Mouse (Mus musculus): ENCODE measurements around the gene Ush2a. TPM values are rescaled to one million over a fixed set of nuclear protein-coding genes. Genes with fewer than 3 reads are reported as not detected.

Gene Ush2a
- polyA plus RNA-seq (2015; fragmentation: Nextera tagmentation; extraction: Ambion mirVana) = 0.03 and 0.13 TPM in 2 replicates

DNA sequence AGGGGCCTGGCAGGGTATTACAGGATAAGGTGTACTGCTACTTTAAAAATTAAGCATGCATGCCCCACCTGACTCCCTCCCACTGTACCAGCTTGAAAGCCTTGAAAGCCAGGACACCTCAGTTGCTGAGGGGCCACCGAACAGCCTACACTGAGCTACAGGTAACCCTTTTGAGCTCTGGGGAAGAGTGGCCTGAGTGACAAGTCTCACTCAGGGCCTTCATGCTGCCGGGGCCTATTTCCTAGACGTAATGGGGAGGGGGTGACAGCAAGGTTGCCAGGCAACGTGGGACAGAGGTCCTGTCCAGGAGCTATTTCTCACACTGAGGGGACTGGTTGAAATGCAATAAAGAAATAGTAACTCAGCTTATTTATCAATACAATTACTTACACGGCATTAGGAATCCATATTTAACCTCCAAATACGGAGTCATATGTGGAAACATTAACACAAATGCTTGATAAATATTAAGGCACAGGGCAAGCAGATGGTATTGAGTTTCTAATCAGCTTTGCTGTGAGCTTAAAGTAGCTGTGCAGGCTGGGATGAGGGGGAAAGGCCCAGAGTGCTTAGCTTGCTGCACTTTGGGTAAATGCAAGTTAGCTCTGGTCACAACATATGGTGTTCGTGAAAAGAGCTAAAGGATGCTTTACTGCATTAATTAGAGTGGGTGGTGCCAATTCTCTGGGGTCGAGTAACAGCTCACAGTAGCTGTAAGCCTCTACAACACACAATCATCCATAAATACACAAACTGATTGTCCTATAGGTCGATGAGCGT lies at the start of gene Ush2a:
Gene Ush2a, plus strand, starts transcription at position 121 of the 780 bp plus-strand sequence.
- WGBS = 59% methylated on average over 10 of the region's 10 CpGs
- Histone ChIP-seq H3K27ac (no peak within 1 kb of the TSS), H3K4me3 (no peak within 1 kb of the TSS)

DNA sequence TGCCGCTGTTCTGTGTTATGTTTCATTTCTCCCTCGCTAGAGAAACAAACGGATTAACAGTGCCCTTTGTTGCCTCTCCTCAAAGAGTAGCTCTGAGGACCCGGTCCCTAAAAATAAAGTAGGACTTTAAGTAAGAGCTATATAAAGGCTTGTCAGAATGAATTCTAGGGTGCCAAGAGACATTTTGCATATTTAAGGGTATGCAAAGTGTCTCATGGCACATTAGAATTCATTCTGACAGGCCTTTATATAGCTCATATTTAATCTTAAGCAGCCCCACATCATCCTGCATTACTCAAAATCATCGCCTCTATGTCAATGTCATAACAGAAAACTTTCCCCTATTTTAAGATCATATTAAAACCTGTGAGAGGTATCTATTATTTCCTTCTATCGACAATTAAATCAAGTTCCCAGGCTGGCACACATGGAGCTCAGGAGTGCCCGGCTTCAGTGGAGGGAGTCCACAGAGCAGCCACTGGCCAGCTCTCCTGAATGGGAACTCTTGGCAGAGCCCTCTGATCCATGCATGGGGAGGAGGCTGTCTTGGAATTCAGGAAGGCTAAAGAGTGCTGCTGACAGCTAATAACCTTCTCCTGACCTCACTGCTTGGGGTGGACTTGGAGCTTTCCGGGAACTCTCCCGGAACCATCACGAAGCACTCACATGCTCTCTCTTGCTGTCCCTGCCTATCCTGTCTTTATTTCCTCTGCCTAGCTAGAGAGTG lies 46.8 kb upstream of the Ush2a start:
- Histone ChIP-seq H3K4me3 (no peak overlapping the region), H3K36me3 (no peaks in the 10 kb centered on the region), H3K27me3 (no peaks in the 10 kb centered on the region), H3K9me3 (no peaks in the 10 kb centered on the region), H3K27ac (no peak overlapping the region), H3K4me2 (no peak overlapping the region), H3K4me1 (no peaks in the 10 kb centered on the region), H3K9ac (no peak overlapping the region)
- ATAC-seq (ENCODE audit: insufficient number of reproducible peaks, insufficient read depth, low FRiP score, low TSS enrichment, low read depth) = no peak
- 57% methylated on average over 10 of the region's 10 CpGs for WGBS

More for the DNA sequence above, at the start of gene Ush2a:
- no peaks in the 10 kb centered on the region for H3K27me3 ChIP-seq
- H3K36me3 ChIP-seq = no peaks in the 10 kb centered on the region
- ATAC-seq (ENCODE audit: insufficient number of reproducible peaks, insufficient read depth, low FRiP score, low TSS enrichment, low read depth) = no peak
- H3K4me2 ChIP-seq = no peak within 1 kb of the TSS
- H3K9me3 ChIP-seq = no peaks in the 10 kb centered on the region
- peaks cover 6% of the 10 kb centered on the region; the same call in 1 of the 2 replicates for H3K4me1 ChIP-seq
- H3K9ac ChIP-seq = no peak within 1 kb of the TSS

DNA sequence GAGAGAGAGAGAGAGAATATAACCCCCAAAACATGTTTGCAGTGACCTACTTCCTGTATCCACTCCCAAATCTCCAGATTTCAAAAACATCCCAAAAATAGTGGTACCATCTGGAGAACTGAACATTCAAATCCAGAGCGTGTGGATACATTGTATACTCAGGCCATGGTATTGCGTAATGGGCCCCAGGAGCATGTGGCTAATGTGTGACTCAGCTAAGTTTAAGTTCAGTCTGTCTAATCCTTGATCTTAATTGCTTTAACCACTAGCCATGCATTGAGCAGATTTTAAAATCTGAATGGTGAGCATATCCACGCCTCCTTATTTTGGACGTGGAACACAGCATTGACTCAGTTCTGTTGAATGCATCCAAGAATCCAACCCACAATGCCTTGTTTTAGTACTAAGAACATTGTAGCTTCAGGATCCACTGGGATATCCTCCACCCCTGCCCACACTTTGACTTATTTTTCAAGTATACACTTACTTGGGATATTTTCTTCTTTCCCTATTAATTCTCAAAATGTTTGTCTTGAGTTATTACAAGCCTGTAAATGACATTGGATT lies 40.5 kb upstream of the Ush2a start:
- H3K4me3 ChIP-seq = no peak overlapping the region
- no peak overlapping the region for H3K9ac ChIP-seq
- H3K4me1 ChIP-seq = no peaks in the 10 kb centered on the region
- no peaks in the 10 kb centered on the region for H3K27me3 ChIP-seq
- no peaks in the 10 kb centered on the region for H3K36me3 ChIP-seq
- WGBS = 76% methylated on average over 4 of the region's 4 CpGs
- H3K9me3 ChIP-seq = no peaks in the 10 kb centered on the region
- no peak overlapping the region for H3K27ac ChIP-seq
- no peak for ATAC-seq (ENCODE audit: insufficient number of reproducible peaks, insufficient read depth, low FRiP score, low TSS enrichment, low read depth)
- no peak overlapping the region for H3K4me2 ChIP-seq

DNA sequence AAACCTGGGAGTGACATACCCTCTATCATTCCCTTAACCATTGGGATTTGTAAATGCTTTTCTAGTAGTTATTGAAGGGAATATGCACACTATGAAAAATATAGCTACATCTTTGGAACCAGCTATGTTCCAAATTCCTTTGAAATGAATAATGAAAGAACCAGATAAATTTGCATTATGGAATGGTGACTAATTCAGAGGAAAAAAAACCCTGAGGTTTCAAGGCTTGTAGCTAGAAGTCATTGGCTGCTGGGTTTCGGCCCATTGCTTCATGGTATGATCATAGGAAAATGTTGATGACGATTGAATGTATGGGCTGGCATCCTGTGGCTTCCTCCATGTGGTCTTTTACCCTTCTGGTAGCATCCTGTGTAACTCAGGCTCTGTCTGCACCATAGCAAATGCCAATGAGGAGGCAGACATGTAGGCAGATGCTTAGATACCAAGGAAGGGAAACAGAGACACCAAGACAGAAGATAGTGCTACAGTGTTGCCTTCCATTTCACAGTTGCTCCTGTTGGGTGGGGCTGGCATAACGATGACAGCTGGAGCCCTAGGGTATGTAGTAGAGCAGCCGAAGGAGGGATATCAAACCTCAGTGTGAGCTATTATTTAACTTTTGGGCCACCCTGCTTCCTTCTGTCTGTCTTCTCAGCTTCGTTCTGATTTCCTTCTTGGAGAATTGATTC lies 28.6 kb upstream of the Ush2a start:
- H3K36me3 ChIP-seq = no peaks in the 10 kb centered on the region
- WGBS = 75% methylated on average over 5 of the region's 5 CpGs
- no peaks in the 10 kb centered on the region for H3K4me1 ChIP-seq
- no peak overlapping the region for H3K4me2 ChIP-seq
- no peak overlapping the region for H3K9ac ChIP-seq
- no peaks in the 10 kb centered on the region for H3K27me3 ChIP-seq
- H3K27ac ChIP-seq = no peak overlapping the region
- no peaks in the 10 kb centered on the region for H3K9me3 ChIP-seq
- H3K4me3 ChIP-seq = no peak overlapping the region
- no peak for ATAC-seq (ENCODE audit: insufficient number of reproducible peaks, insufficient read depth, low FRiP score, low TSS enrichment, low read depth)

DNA sequence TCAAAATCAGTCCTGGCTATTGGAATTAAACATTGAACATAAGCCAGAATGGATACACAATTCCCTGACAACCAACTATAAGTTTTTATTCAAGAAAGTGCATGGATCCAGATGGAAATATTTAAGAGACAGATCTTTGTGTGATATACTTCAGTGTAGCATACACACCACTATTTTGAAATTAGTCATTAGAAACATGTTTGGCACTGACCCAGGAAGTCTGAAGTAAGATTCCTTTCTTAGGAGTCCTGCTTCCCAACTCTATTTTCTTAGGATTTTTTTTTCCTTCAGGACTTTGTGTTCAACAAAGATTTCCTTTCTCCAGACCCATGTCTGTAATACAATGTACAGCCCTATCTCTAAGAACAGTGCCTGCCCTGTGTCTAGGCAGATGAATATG lies 23.2 kb upstream of the Ush2a start:
- Histone ChIP-seq H3K4me1 (0 out of 2 replicates have a peak, but pooled peaks cover 11% of the 10 kb centered on the region), H3K9me3 (no peaks in the 10 kb centered on the region), H3K4me3 (no peak overlapping the region), H3K27ac (no peak overlapping the region), H3K9ac (no peak overlapping the region), H3K36me3 (no peaks in the 10 kb centered on the region), H3K4me2 (no peak overlapping the region), H3K27me3 (no peaks in the 10 kb centered on the region)
- ATAC-seq (ENCODE audit: insufficient number of reproducible peaks, insufficient read depth, low FRiP score, low TSS enrichment, low read depth) = no peak

DNA sequence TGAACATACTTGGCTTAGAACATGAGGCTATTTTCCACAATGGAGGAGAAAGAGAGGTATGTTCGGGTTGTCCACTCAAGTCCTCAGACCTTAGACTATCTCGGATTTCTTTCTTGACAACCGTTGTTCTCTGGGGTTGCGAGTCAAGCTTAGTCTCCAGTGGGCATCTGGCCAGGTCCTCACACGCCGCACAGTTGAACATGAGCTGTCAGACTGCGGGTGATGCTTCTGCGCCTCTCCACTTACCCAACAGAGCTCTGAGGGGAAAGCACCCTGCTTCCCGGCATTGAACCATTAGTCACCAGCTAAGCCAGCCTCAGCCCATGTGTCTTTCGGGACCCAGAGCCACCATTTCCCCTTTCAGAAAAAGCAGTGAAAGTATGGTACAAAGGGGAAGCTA lies 20.1 kb upstream of the Ush2a start:
- WGBS = 89% methylated on average over 10 of the region's 10 CpGs
- ATAC-seq (ENCODE audit: insufficient number of reproducible peaks, insufficient read depth, low FRiP score, low TSS enrichment, low read depth) = no peak
- H3K27ac ChIP-seq = no peak overlapping the region
- H3K27me3 ChIP-seq = no peaks in the 10 kb centered on the region
- no peaks in the 10 kb centered on the region for H3K9me3 ChIP-seq
- 0 out of 2 replicates have a peak, but pooled peaks cover 11% of the 10 kb centered on the region for H3K4me1 ChIP-seq
- H3K36me3 ChIP-seq = no peaks in the 10 kb centered on the region
- H3K4me2 ChIP-seq = no peak overlapping the region
- no peak overlapping the region for H3K4me3 ChIP-seq
- H3K9ac ChIP-seq = no peak overlapping the region

DNA sequence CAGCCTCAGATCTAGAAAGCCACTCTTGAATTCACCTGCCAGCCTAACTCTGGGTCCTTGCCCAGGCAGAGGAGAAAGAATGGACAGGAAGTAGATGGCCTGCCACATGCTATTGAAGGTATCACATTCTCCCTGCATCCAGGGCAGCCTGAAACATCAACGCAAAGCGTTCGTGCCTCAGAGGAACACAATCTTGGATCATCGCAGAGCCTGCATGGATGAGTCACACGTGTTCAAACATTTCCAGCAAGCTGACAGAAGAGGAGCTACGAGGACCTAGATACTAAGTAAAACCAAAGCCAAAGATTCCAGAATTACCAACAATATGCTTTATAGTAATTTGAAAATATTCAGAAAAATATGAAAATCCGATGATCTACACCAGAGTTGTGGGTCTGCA lies 4.3 kb upstream of the Ush2a start:
- Histone ChIP-seq H3K4me3 (no peak overlapping the region), H3K36me3 (no peaks in the 10 kb centered on the region), H3K4me2 (no peak overlapping the region), H3K27ac (no peak overlapping the region), H3K9me3 (no peaks in the 10 kb centered on the region), H3K27me3 (no peaks in the 10 kb centered on the region), H3K4me1 (peaks cover 6% of the 10 kb centered on the region; the same call in 1 of the 2 replicates), H3K9ac (no peak overlapping the region)
- WGBS = 90% methylated on average over 7 of the region's 7 CpGs
- no peak for ATAC-seq (ENCODE audit: insufficient number of reproducible peaks, insufficient read depth, low FRiP score, low TSS enrichment, low read depth)

DNA sequence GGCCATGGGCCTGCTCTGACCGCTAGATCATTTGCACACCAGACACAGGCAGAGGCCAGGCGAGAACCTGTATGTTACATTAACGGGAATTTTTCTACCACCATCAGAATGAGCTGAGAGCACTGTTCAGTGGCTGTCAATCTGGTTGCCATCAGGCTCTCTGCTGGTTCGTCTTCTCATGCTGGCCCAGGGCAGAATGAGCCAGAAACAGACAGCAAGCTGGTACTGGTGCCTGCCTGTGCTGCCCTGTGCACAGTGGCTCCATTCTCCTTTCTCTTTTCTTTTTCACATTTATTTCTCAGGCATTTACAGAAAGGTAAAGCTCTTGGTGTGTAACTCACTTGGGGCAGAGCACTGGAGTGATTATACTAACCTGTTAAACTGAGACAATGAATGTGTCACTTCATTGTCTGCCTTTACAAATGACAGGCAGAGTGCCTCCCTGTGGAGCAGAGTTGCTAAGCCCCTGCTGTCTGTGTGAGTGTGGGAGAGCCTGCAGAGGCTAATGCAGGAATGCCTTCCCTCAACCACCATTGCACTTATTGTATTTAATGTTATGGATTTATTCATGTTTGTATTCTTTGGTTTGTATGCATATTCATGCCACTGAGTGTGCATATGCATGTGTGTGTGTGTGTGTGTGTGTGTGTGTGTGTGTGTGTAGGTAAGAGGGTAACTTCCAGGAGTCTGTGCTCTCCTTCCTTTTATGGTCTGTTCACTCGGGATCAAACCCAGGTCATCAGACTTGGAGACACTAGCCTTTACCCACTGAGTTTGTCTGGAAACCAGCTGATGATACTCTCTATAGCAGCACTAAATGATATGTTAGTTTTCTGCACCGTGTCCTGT lies 1.3 kb upstream of the Ush2a start:
- H3K4me1 ChIP-seq = peaks cover 6% of the 10 kb centered on the region; the same call in 1 of the 2 replicates
- H3K4me3 ChIP-seq = no peak overlapping the region
- no peaks in the 10 kb centered on the region for H3K27me3 ChIP-seq
- no peaks in the 10 kb centered on the region for H3K36me3 ChIP-seq
- H3K4me2 ChIP-seq = no peak overlapping the region
- WGBS = 62% methylated on average over 6 of the region's 6 CpGs
- H3K27ac ChIP-seq = no peak overlapping the region
- ATAC-seq (ENCODE audit: insufficient number of reproducible peaks, insufficient read depth, low FRiP score, low TSS enrichment, low read depth) = no peak
- no peak overlapping the region for H3K9ac ChIP-seq
- H3K9me3 ChIP-seq = no peaks in the 10 kb centered on the region

DNA sequence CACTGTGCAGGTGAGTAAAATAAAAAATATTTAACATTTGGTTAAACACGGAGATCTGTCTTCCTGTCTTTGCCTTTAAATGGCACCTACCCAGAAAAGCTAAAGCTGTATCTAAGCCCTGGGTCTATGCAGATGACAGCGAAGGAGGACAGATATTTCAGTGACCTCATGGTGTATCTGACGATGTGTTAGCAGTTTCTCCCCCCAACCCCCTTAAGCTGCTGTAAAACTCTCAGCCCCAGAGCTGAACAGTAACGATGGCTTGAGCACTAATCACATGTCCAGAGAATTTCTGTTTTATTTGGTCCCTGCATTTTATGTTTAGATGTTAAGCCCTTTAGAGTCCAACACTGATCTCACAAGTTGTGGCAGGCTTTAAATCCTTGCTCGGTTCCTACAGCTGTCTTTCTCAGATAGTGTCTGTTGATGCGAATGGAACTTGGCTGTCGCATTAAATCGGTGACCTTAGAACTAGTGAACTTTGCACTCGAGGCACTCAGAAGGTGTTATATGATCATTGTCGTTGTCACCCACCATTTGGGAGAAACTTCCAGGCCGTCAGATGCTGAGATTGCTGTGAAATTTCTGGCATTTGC lies 5.4 kb downstream of the Ush2a start:
- Histone ChIP-seq H3K4me3 (no peak overlapping the region), H3K27ac (no peak overlapping the region), H3K9ac (no peak overlapping the region), H3K4me2 (no peak overlapping the region), H3K9me3 (no peaks in the 10 kb centered on the region), H3K4me1 (no peaks in the 10 kb centered on the region), H3K36me3 (no peaks in the 10 kb centered on the region), H3K27me3 (no peaks in the 10 kb centered on the region)
- ATAC-seq (ENCODE audit: insufficient number of reproducible peaks, insufficient read depth, low FRiP score, low TSS enrichment, low read depth) = no peak
- WGBS = 70% methylated on average over 11 of the region's 11 CpGs

DNA sequence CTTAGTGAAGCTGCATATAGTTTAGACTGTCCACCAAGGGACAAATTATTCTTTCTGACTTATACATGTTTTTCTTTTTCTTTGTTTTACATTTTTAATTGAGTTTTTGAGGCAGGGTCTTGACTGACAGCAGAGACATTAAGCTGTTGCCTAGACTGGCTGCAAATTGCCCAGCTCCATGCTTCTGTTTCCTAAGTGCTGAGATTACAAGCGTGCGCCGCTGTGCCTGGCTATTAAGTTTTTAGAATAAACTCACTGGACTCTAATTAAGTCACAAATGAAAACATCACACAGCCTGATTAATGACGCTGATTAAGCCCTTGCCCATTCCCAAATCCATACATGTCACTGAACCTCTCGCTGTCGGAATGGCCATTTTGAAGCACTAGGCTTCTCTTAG lies 7.2 kb downstream of the Ush2a start:
- Histone ChIP-seq H3K9me3 (no peaks in the 10 kb centered on the region), H3K9ac (no peak overlapping the region), H3K27ac (no peak overlapping the region), H3K4me3 (no peak overlapping the region), H3K27me3 (no peaks in the 10 kb centered on the region), H3K4me2 (no peak overlapping the region), H3K4me1 (no peaks in the 10 kb centered on the region), H3K36me3 (no peaks in the 10 kb centered on the region)
- WGBS = 83% methylated on average over 6 of the region's 6 CpGs
- ATAC-seq (ENCODE audit: insufficient number of reproducible peaks, insufficient read depth, low FRiP score, low TSS enrichment, low read depth) = no peak
